Mouse (Mus musculus) kidney, adult 2 months (tissue): ENCODE data around the gene Mvb12b. TPM values are rescaled to one million over a fixed set of nuclear protein-coding genes. Genes with fewer than 3 reads are reported as not detected.

ENCODE experiments used
- DNase-seq: peaks from one replicate; pipeline ENCODE4 v3.0.0; 2021
- H3K27ac ChIP-seq: fragments of 200-500 bp; 2 replicates; pipeline ENCODE4 v1.5.1; 2012; ENCODE audit warnings: low read depth, low read length, control low read depth, inconsistent platforms; ENCODE audit not compliant: insufficient read depth
- H3K27me3 ChIP-seq: fragments of 200-500 bp; replicated peaks from 2 replicates; pipeline ENCODE4 v1.6.1; 2012; ENCODE audit warnings: mild to moderate bottlenecking, moderate library complexity, low read length, inconsistent platforms; ENCODE audit not compliant: control insufficient read depth, insufficient read depth
- H3K36me3 ChIP-seq: fragments of 200-500 bp; 2 replicates; pipeline ENCODE4 v1.6.1; 2012; ENCODE audit warnings: mild to moderate bottlenecking, moderate library complexity, low read length, inconsistent platforms; ENCODE audit not compliant: control insufficient read depth, insufficient read depth
- H3K4me1 ChIP-seq: fragments of 200-500 bp; 2 replicates; pipeline ENCODE4 v1.6.1; 2011; ENCODE audit warnings: low read length; ENCODE audit not compliant: control insufficient read depth, insufficient read depth
- H3K4me3 ChIP-seq: fragments of 200-500 bp; 2 replicates; pipeline ENCODE4 v1.5.1; 2011; ENCODE audit warnings: mild to moderate bottlenecking, low read depth, low read length, control low read depth; ENCODE audit not compliant: insufficient read depth
- CTCF ChIP-seq: fragments of 200-500 bp; conservative IDR thresholded peaks from 2 replicates; pipeline ENCODE4 v1.5.1; 2011; ENCODE audit warnings: low read depth, mild to moderate bottlenecking, control low read depth, low read length, moderate library complexity, mixed read lengths; ENCODE audit not compliant: insufficient read depth, insufficient read length
- POLR2A ChIP-seq: fragments of 200-500 bp; IDR thresholded peaks from one replicate; pipeline ENCODE4 v1.6.1; 2011; ENCODE audit warnings: low read depth, low read length, control low read depth
- WGBS: fragments of 180-500 bp; shearing (Covaris S2); methylation state at CpG from one replicate; pipeline ENCODE4 v1.1.7; 2018; 5-methylcytosine and 5-hydroxymethylcytosine counted together
- polyA plus RNA-seq: library from polyadenylated mRNA; depleted of rRNA; stranded (reverse); fragments of >200 nt; gene quantifications from 2 replicates; pipeline ENCODE4 v1.2.3, GENCODE M21; 2012

The Mvb12b gene
- polyA plus RNA-seq, 1 experiment: 29.2 TPM

DNA sequence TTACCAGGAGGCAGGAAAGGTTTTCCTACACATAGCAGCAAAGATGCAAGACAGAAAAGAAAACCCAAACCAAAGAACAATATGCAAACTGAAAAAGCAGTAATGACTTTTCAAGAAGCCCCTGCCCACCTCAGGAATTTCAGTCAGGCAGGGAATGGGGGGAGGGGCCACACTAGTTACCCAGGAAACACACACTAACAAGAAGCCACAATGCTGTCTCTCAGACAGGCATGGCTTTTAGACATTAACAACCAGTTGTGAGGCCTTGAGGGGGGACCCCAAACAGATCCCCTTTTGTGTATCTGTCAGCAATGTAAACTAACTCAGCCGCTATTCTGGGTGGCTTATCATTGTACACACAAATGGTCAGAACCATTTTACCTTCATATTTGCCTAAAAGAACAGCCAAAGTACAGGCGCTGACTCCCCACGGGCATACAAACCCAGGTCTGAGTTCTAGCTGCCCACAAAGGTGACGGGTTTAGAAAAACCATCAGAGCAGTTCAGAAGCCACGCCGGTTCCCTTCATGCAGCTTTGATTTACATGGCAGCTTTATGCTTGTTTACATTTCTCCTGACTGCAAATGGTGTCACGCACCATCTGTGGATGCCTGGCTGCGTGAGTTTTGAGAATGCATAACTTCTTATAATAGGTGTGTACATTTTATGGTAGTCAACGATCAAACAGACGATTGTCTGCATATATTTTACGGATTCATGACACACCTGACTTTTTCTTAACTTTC, 105.9 kb downstream of the Mvb12b start:
- 71% methylated on average over 11 of the region's 11 CpGs for WGBS
- DNase-seq: no peak
- Histone ChIP-seq H3K4me3 (no peak overlapping the region), H3K27ac (no peak overlapping the region), H3K4me1 (peaks cover 6% of the 10 kb centered on the region; the same call in 1 of the 2 replicates), H3K36me3 (no peaks in the 10 kb centered on the region), H3K27me3 (no peaks in the 10 kb centered on the region)
- TF ChIP-seq POLR2A (no peak), CTCF (no peak)

DNA sequence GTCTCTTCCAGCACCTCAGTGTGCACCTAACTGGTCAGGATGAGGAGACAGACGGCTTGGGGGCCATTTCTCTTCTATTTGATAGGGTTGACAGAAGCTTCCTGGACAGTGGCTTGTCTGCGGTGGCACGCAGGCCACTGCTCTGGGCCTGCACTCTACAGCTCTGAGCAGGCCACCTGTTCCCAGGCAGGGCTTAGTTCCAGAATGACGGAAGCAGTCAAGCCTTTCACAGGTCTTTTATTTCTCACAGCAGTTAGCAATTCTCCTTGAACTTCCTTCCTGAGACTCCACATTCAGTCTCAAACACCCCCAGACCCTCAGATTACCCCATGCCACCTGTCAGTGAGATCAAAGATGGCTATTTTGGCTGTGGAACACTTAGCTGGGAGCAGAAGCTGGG, 109.3 kb downstream of the Mvb12b start:
- Histone ChIP-seq H3K4me3 (no peak overlapping the region), H3K27me3 (no peaks in the 10 kb centered on the region), H3K36me3 (no peaks in the 10 kb centered on the region), H3K27ac (no peak overlapping the region), H3K4me1 (0 out of 2 replicates have a peak, but pooled peaks cover 2% of the 10 kb centered on the region)
- WGBS: 95% methylated on average over 4 of the region's 4 CpGs
- TF ChIP-seq POLR2A (no peak), CTCF (no peak)
- no peak for DNase-seq

DNA sequence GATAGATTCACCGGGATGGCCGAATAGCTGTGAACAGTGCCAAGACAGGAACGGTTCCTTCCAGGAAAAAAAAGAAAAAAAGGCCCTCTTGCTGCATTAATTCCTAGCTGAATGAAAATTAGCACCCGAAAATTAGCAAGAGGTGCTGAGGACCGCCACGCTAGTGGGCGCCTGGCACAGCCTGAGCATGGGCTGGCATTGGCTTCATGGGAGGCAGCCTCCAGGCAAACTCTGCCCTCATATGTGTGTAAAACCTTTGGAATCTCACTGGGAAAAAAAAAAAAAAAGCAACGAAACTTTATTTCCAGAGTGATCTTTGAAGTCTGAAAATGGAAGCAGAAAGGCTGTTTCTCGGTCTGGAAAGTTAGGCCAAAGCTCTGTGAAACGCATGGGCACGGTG, 110.7 kb downstream of the Mvb12b start:
- Histone ChIP-seq H3K27me3 (no peaks in the 10 kb centered on the region), H3K4me1 (peaks cover 11% of the 10 kb centered on the region), H3K27ac (no peak overlapping the region), H3K4me3 (no peak overlapping the region), H3K36me3 (no peaks in the 10 kb centered on the region)
- DNase-seq: peak; percentile 60
- TF ChIP-seq POLR2A: no peak
- TF ChIP-seq CTCF: no peak
- WGBS: 81% methylated on average over 11 of the region's 11 CpGs

DNA sequence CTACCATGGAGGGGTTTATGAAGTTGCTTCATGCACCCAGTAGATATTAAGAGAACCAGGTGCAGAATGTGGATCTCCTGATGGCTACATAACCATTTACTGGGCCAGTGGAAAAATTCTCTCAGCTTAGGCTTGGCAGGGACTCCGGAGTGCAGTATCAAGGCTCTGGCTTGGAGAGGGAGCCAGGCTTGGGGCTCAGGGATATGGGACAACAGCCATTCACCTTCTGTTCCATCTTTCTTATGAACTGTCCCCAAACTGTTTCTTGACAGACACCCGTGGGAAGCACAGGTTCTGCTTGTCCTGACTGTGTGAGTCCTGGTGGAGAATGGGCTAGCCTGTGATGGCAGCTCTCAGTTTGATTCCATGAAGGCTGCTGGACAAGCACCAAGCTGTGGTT, 112.9 kb downstream of the Mvb12b start:
- no peak overlapping the region for H3K4me3 ChIP-seq
- 95% methylated on average over 2 of the region's 2 CpGs for WGBS
- TF ChIP-seq POLR2A: no peak
- no peak for TF ChIP-seq CTCF
- no peaks in the 10 kb centered on the region for H3K36me3 ChIP-seq
- no peaks in the 10 kb centered on the region for H3K27me3 ChIP-seq
- H3K27ac ChIP-seq: no peak overlapping the region
- peaks cover 23% of the 10 kb centered on the region for H3K4me1 ChIP-seq
- DNase-seq: no peak

DNA sequence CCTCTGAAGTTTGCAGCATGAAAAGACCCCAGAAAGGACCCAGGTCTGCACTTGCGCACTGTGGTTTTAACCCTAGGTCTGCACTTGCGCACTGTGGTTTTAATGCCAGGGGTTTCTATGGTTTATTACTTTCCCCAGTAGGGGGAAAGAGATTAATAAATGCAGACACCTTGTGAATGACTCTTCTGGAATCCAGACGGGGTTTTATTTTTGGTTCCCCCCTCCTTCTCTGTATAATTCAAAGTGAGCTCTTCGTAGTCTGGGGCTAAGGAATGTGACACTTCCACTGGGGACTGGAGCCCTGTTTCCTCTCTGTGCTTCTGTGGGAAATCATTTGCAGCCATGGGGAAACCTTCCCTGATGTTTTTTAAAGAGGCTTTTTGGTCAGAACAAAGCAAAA, 113.6 kb downstream of the Mvb12b start:
- no peak overlapping the region for H3K27ac ChIP-seq
- H3K4me3 ChIP-seq: no peak overlapping the region
- H3K36me3 ChIP-seq: no peaks in the 10 kb centered on the region
- H3K4me1 ChIP-seq: peaks cover 23% of the 10 kb centered on the region
- DNase-seq: no peak
- TF ChIP-seq POLR2A (no peak), CTCF (no peak)
- 69% methylated on average over 4 of the region's 4 CpGs for WGBS
- no peaks in the 10 kb centered on the region for H3K27me3 ChIP-seq

DNA sequence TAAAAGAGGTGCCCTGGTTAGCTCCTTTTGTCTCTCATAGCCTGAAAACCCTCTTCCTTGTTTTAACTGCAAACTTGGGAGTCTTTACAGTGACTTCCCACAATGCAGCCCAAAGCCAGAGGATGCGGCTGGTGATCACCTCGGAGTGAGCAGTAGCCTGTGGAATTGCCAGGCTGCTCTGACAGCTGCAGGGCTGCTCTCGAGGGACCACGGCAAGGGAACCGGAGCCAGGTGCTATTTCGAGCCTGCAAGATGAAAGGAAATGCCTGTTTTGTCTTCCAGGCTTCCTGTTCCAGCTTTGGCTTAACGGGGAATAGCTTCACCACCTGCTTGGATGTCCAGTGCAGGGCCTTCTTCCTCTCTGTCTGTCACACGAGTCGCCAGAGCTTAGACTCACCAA, 115.3 kb downstream of the Mvb12b start:
- H3K4me1 ChIP-seq: peaks cover 23% of the 10 kb centered on the region
- TF ChIP-seq CTCF (no peak), POLR2A (no peak)
- no peak overlapping the region for H3K4me3 ChIP-seq
- H3K27me3 ChIP-seq: no peaks in the 10 kb centered on the region
- WGBS: 50% methylated on average over 9 of the region's 9 CpGs
- no peak for DNase-seq
- no peak overlapping the region for H3K27ac ChIP-seq
- H3K36me3 ChIP-seq: no peaks in the 10 kb centered on the region

DNA sequence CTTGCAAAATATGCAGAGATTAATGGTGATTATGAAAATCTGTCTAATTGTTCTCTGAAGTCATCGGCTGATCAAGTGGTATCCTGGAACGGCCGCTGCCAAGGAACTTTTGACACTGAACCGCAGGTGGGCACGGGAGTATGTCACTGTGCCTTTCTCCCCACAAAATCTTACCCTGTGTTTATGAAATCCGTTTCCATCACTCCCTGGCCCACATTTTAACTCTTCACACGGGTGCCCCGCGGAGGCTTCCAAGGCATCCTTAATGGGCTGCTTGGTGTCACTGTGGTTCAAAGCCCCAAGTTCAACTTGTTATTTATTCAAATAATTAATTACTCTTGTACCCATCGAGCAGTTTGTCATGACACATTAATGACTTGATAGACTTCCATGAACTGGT, 116.4 kb downstream of the Mvb12b start:
- TF ChIP-seq CTCF (no peak), POLR2A (no peak)
- no peak for DNase-seq
- Histone ChIP-seq H3K4me1 (peaks cover 23% of the 10 kb centered on the region), H3K27ac (no peak overlapping the region), H3K27me3 (no peaks in the 10 kb centered on the region), H3K4me3 (no peak overlapping the region), H3K36me3 (no peaks in the 10 kb centered on the region)
- WGBS: 70% methylated on average over 10 of the region's 10 CpGs
